Mouse (Mus musculus) stomach, postnatal 0 days (tissue): ENCODE measurements around the gene Plg.

Experiments
- CTCF ChIP-seq: IDR thresholded peaks from 2 replicates; pipeline ENCODE4 v1.5.1; 2016; ENCODE audit warnings: antibody characterized with exemption, low read depth, mild to moderate bottlenecking, moderate library complexity
- EP300 ChIP-seq: optimal IDR thresholded peaks from 2 replicates; pipeline ENCODE3; 2016; ENCODE audit warnings: antibody characterized with exemption

DNA sequence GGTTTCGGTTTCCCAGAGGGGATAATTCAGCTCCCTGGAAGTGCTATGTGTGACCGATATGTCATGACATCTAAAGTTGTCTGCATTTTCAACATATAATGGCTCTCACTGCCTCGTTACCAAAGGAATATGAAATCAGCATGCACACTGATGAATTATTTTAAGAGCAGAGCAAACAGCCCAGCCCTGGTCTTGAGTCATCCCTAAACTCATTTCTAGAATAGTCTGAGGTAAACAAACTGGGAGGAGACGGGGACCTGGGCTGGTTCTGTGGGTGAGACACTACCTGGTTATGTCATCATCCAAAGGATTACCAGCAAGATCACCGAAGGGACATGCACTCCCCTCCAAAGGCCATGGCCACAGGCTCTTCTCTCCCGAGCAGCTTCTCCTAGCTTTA is 26.8 kb upstream of the Plg start:
- TF ChIP-seq CTCF (no peak), EP300 (no peak)
